Mouse (Mus musculus) lung, adult 2 months (tissue): ENCODE measurements at regions not wholly inside any gene's neighbourhood (a gene's known extent, or its start where the extent isn't known, plus 50 kb on each side); places are given as distances from the start of the nearest gene placed in this dataset.

ENCODE experiments used
- DNase-seq: peaks from one replicate; pipeline ENCODE4 v3.0.0; 2022
- H3K4me1 ChIP-seq: fragments of 200-500 bp; 2 replicates; pipeline ENCODE4 v1.6.1; 2011; ENCODE audit warnings: low read length; ENCODE audit not compliant: control insufficient read depth, insufficient read depth
- H3K4me3 ChIP-seq: fragments of 200-500 bp; replicated peaks from 2 replicates; pipeline ENCODE3; 2011; ENCODE audit warnings: low read depth, mild to moderate bottlenecking, control low read depth, low read length; ENCODE audit errors: extremely low read depth
- CTCF ChIP-seq: fragments of 200-500 bp; IDR thresholded peaks from 2 replicates; pipeline ENCODE4 v1.5.1; 2011; ENCODE audit warnings: mild to moderate bottlenecking, low read length, control low read depth; ENCODE audit not compliant: insufficient read depth
- POLR2A ChIP-seq: fragments of 200-500 bp; IDR thresholded peaks from 2 replicates; pipeline ENCODE4 v1.6.1; 2011; ENCODE audit warnings: low read depth, mild to moderate bottlenecking, control low read depth, low read length, borderline replicate concordance; ENCODE audit errors: extremely low read depth
- WGBS: fragments of 180-500 bp; shearing (Covaris S2); methylation state at CpG from one replicate; pipeline ENCODE4 v1.1.7; 2018; 5-methylcytosine and 5-hydroxymethylcytosine counted together

DNA sequence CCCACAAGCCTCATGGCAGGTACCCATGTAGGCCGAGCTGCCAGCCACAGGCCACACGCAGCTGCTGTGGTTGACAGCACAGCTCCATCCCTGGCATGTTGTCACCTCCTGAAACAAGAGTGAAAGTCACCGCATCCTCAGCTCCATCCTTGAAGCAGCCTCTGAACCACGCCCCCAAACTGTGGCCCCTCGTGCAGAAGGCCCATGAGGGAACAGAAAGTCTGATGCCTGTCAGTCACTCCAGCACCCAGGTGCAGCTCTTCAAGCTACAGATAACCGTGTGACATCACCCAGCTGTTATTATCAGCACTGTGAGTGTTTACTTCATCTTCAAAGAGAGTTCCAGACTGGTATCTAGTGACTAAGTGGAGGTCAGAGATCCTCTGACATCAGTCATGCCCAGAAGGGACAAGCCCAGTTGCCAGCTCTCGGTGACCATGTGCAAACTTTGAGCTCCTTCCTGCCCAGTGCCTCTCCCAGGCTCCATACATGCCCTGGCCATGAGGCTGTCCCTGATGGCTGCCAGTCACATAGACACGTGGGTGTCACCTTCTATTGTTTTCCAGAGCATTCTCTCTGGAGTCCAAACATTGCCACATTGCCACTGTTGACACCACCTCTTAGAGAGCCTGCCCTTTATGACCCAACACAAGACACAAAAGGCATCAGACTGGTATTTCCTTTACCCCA lies 97.8 kb downstream of the Tomm20 start:
- no peak overlapping the region for H3K4me3 ChIP-seq
- TF ChIP-seq POLR2A (peak; percentile 16; the same call in 1 of the 2 replicates), CTCF (no peak)
- DNase-seq, result peak; percentile 44
- H3K4me1 ChIP-seq, result peaks cover 33% of the 10 kb centered on the region
- WGBS, result 39% methylated on average over 8 of the region's 8 CpGs

DNA sequence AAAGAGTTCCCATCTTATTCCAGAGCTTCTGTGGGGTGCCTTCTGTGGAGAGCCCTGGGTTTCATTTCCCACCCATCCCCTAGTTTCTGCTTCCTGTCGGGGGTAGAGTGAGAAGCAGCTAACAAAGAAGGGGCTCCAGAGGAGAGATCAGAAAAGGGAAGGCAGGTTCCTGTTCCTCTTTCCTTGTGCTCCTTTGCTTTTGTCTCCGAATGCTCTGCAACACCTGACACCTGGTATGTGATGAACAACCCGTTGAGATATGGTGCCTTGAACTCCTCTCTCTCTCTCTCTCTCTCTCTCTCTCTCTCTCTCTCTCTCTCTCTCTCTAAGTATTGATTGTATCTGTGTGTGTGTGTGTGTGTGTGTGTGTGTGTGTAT lies 99.5 kb downstream of the Tomm20 start:
- H3K4me1 ChIP-seq, result peaks cover 33% of the 10 kb centered on the region
- 54% methylated on average over 3 of the region's 3 CpGs for WGBS

DNA sequence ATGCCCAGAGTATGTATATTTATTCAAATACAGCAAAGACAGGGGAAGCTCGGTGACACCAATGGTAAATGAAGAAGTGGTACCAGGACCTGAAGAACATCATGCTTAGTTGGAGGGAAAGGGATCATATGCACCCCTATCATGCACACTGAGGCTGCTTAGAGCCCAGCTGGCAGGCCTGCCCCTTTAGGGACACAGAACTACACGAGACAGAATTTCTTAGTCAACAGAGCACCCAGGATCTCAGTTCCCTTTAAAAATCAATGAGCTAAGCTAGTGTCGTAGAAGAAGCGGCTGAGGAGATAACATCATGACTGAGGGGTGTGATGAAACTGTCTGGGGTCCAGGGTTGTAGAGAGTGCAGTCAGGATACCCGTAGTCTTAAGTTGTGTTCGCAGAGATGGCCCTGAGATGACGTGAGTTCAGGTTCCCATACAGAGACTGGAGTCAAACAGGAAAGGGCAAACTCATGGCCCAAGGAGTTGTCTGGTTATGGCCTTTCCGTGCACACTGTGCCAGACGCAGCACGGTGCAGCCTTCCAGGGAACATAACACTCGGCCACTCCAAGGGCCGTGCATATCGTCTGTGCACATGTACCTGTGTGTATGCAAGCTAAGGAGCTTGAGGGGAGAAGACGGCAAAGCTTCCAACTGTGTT lies 100.0 kb downstream of the Tomm20 start:
- DNase-seq, result no peak
- WGBS, result 75% methylated on average over 14 of the region's 14 CpGs
- H3K4me1 ChIP-seq, result peaks cover 33% of the 10 kb centered on the region
- TF ChIP-seq POLR2A, result no peak
- no peak for TF ChIP-seq CTCF
- no peak overlapping the region for H3K4me3 ChIP-seq

More for the DNA sequence above, 99.5 kb downstream of the Tomm20 start:
- no peak overlapping the region for H3K4me3 ChIP-seq
- DNase-seq, result no peak
- TF ChIP-seq CTCF (no peak), POLR2A (no peak)

DNA sequence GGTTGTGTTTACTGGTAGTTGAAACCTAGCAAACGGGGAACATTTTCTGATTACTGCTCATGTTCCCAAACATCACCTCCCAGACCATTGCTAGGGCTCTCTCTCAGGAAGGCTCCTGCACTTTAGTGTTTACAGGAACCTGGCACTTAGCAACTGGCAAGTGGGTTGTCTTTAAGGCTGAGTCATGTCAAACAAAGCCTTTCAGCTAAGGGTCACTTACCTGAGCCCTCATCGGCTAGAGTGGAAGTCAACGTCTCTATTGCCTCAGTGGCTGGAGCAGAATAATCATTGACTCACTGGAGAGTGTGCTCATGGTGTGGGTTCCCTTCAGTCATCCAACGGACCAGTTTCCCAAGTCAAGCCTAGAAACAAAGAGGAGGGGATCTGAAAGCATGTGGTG lies 101.0 kb downstream of the Tomm20 start:
- H3K4me1 ChIP-seq, result peaks cover 24% of the 10 kb centered on the region
- no peak overlapping the region for H3K4me3 ChIP-seq
- 58% methylated on average over 4 of the region's 4 CpGs for WGBS
- peak; percentile 72 for DNase-seq
- TF ChIP-seq POLR2A (no peak), CTCF (no peak)

DNA sequence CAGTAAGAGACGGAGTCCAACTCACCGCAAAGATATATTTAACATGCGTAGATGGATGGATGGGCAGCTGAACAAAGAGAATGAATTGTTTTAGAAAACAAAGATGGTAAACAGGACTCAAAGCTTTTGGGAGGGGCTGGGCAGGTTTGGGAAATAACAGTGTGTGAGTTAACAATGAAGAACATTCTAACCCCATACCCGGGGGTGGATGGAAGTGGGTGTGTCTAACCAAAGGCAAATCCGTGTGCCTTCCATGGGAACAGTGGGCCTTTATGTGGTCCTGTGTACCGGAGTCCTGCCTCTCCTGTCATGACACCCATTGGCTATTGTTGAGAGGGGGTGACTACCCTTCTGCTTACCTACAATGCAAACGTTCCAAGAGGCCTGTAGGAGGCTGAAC lies 104.5 kb downstream of the Tomm20 start:
- DNase-seq, result no peak
- WGBS, result 79% methylated on average over 7 of the region's 7 CpGs

DNA sequence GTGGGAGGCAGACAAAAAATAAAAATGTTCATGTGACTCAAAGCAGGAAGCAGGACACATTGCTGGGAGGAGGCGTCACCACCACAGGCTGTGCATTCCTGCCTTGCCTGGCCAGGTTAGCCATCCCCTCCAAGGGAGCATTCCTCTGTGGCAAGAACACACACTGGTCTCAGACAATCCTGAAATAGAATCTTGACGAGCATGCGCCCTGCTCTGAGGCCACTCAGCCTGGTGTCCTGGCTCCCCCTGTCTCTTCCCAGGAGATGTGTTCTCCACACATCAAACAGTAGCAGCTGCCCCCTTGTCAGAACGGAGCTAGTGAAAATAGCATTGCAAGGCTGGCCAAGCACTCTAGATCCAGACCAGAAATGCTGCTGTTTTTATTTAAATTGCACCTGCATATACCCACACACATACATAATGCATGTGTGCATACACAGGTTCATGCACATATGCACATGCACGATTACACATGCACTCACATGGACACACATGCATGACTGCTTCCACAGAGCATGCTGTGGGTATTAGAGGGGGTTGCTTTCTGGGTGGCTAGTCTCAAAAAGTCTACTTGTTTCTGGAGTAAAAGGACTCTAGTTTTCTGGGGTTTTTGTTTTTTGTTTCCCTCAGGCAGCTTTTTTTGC lies 105.8 kb downstream of the Tomm20 start:
- TF ChIP-seq POLR2A (peak; percentile 30; the same call in 1 of the 2 replicates), CTCF (peak; percentile 73)
- WGBS, result 17% methylated on average over 5 of the region's 5 CpGs
- peak; percentile 66 for DNase-seq
- Histone ChIP-seq H3K4me3 (no peak overlapping the region), H3K4me1 (peaks cover 20% of the 10 kb centered on the region)

More for the DNA sequence above, 104.5 kb downstream of the Tomm20 start:
- TF ChIP-seq POLR2A (no peak), CTCF (no peak)
- Histone ChIP-seq H3K4me1 (peaks cover 20% of the 10 kb centered on the region), H3K4me3 (no peak overlapping the region)

DNA sequence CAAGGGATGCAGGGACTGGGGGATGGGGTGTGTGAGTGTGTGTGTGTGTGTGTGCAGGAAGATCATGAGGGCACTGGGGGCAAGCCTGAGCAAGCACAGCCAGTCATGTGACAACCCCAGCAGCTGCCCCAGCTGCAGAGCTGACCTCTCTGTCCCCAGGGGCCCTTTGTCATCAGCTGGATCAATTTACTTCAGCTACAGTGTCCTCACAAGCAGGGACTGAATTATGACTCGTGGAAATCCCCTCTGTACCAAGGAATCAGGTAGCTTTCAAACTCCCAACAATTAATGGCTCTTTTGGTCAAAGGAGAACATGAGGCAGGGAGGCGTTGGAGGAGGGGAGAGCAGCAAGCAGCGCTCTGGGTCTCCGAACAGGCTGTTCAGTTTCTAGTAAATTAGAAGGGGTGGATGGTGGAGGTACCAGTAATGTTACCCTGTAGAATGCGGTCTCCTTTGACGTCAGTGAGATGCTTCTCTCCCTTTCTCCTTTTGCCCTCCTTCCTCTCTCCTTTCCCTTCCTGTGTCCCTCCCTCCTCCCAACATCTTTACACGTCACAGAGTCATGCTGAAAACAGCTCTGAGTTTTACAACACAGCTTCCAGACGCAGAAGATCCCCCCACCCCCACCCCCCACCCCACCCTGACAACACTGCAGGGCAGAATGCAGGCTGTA lies 106.5 kb downstream of the Tomm20 start:
- TF ChIP-seq CTCF (no peak), POLR2A (no peak)
- 22% methylated on average over 8 of the region's 8 CpGs for WGBS
- peak; percentile 44 for DNase-seq
- Histone ChIP-seq H3K4me3 (no peak overlapping the region), H3K4me1 (peaks cover 22% of the 10 kb centered on the region)

DNA sequence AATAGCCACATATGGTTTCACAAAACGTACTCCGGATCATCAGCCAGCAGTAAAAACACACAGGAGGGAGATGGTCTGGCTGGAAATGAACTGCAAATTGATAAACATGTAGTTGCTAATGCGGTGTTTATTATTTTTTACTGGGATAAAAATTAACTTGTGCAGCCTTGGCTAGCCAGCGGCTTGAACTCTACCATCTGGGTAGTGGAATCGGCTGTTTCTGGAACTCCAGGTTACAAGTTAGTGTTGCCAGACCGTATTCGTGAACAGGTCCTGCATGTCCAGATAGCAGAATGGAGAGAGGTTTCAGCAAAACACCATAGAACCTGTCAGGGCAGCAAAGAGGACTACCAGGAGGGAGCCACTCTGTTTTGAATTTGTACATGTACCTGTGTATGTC lies 107.4 kb downstream of the Tomm20 start:
- WGBS, result 78% methylated on average over 7 of the region's 7 CpGs
- no peak overlapping the region for H3K4me3 ChIP-seq
- no peak for TF ChIP-seq CTCF
- peaks cover 24% of the 10 kb centered on the region for H3K4me1 ChIP-seq
- no peak for DNase-seq

DNA sequence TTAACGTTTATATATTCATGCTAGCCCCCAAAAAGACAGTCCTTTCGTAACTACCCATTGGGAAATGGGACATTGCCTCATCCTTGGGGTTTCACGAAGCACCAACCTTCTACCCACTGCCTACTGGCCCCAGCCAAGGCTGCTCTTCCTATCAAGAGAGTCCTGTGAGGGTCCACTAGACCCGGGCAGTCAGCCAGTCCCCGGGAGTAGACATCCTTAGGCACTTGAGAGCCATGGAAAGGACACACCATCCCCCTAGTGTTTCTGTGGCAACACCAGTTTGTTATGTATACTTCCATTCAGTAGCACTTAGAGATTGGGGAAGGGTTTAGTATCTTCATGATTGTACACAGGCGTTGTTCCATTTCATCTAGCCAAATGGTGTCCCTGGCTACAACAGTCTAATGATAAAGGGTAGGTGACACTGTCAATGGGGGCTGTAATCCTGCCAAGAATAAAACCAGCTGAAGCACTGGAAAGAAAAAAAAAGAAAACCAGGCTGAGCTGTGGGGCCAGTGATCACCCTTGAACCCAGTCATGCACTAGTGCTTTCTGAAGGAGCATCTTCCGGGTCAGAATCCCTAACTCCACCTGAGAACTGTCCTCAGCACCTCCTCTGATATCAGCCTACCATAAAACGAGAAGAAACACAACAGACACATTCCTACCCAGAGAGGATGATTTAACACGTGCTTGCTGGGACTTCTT lies 108.2 kb downstream of the Tomm20 start:
- Histone ChIP-seq H3K4me1 (peaks cover 29% of the 10 kb centered on the region), H3K4me3 (no peak overlapping the region)
- WGBS, result 48% methylated on average over 9 of the region's 9 CpGs
- peak; percentile 46 for DNase-seq
- TF ChIP-seq CTCF (no peak), POLR2A (no peak)
